Mouse (Mus musculus) kidney, adult 2 months (tissue): Measurements from ENCODE around the gene Ndc1.

Source experiments
- CTCF ChIP-seq: fragments of 200-500 bp; conservative IDR thresholded peaks from 2 replicates; pipeline ENCODE4 v1.5.1; 2011; ENCODE audit warnings: low read depth, mild to moderate bottlenecking, control low read depth, low read length, moderate library complexity, mixed read lengths; ENCODE audit not compliant: insufficient read depth, insufficient read length
- POLR2A ChIP-seq: fragments of 200-500 bp; IDR thresholded peaks from one replicate; pipeline ENCODE4 v1.6.1; 2011; ENCODE audit warnings: low read depth, low read length, control low read depth

DNA sequence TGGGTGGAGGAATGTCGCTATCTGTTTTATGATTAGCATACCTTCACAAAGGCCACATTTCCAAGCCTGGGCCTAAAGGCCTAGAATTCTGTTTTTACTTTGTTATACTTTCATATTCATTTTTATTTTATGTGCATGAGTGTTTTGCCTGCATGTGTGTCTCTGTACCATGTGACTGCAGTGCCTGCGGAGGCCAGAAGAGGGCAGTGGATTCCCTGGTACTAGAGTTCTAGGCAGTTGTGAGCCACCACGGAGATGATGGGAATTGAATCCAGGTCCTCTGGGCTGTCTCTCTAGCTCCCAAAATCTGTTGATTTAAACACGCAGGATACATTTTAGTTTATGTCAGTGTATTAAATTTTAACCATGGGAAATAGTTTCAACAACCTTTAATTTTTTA is 34.1 kb upstream of the Ndc1 start:
- TF ChIP-seq CTCF (0 out of 2 replicates have a peak, but pooled peaks have one; percentile 27), POLR2A (no peak)
